Mouse (Mus musculus) megakaryocyte, embryonic 14.5 days (primary cell): ENCODE measurements around the gene Gm21748. TPM values are rescaled to one million over a fixed set of nuclear protein-coding genes. Genes with fewer than 3 reads are reported as not detected.
"Not testable (repeated sequence)": the region's sequence is repeated elsewhere in the genome, so short reads cannot be mapped to it uniquely, and the experiment has no call there.

Source experiments
- H3K27me3 ChIP-seq: replicated peaks from 2 replicates; pipeline ENCODE3; 2012; ENCODE audit warnings: inconsistent platforms
- H3K36me3 ChIP-seq: replicated peaks from 2 replicates; pipeline ENCODE3; 2012; ENCODE audit warnings: low read length, inconsistent platforms, mixed read lengths
- H3K4me1 ChIP-seq: 2 replicates; pipeline ENCODE4 v1.6.1; 2012; ENCODE audit warnings: inconsistent platforms
- H3K4me3 ChIP-seq: replicated peaks from 2 replicates; pipeline ENCODE3; 2012; ENCODE audit warnings: moderate library complexity, mild to moderate bottlenecking, inconsistent platforms
- H3K9me3 ChIP-seq: 2 replicates; pipeline ENCODE4 v1.6.1; 2012; ENCODE audit warnings: inconsistent platforms
- polyA plus RNA-seq: library from polyadenylated mRNA; stranded (reverse); fragments of >175 nt; gene quantifications from 2 replicates; pipeline ENCODE4 v1.2.3, GENCODE M21; 2012; ENCODE audit warnings: low replicate concordance; ENCODE audit not compliant: insufficient read depth

Gene Gm21748
- not detected in 2 replicates for polyA plus RNA-seq

DNA sequence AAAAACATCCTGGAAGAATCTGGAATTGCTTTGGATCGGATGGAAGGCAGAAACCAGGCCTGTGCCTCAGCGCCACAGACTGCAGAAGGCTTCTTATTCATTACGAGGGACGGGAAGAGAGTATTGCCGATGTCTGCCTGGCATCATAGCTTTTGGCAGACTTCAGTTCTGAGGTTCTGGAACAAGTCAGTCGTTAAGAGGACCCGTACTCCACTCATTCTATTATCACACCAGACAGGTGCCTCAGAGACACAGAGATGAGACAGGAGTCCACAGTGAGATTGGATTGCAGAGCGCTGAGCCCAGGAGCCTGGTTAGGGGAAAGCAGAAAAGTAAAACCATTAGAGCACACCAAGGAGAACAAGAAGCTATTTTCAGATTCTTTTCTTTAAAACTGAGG, at the start of gene Gm21748:
Gm21748 (minus strand) TSS at position 101 of the 400 bp plus-strand sequence.
- not testable (repeated sequence) for H3K4me1 ChIP-seq, H3K36me3 ChIP-seq, H3K9me3 ChIP-seq, H3K4me3 ChIP-seq, H3K27me3 ChIP-seq

Other genes starting within 250 kb of the Gm21748 start
- not detected in 2 replicates for gene Gm21860, start 84.4 kb downstream of the Gm21748 start, polyA plus RNA-seq
- not detected in 2 replicates for gene Gm47283, start 54.4 kb downstream of the Gm21748 start, polyA plus RNA-seq